Mouse (Mus musculus) bone marrow, adult 2 months (tissue): ENCODE measurements around the gene Gabarapl1.

Experiments used
- CTCF ChIP-seq: fragments of 200-500 bp; IDR thresholded peaks from 2 replicates; pipeline ENCODE4 v1.5.1; 2011; ENCODE audit warnings: low read length, control low read depth; ENCODE audit not compliant: control insufficient read depth, insufficient read depth
- POLR2A ChIP-seq: fragments of 200-500 bp; IDR thresholded peaks from 2 replicates; pipeline ENCODE4 v1.6.1; 2011; ENCODE audit warnings: low read depth, mild to moderate bottlenecking, control low read depth, low read length, borderline replicate concordance; ENCODE audit not compliant: control insufficient read depth

GRCm38 (mm10) chr6:129515068-129515467 lies 17.9 kb upstream of the Gabarapl1 start:
- TF ChIP-seq CTCF (no peak), POLR2A (no peak)
